Mouse (Mus musculus): ENCODE measurements around the gene Snph. TPM values are rescaled to one million over a fixed set of nuclear protein-coding genes. Genes with fewer than 3 reads are reported as not detected.
A peak's percentile ranks its signal among the peaks of the same experiment; 100 is the strongest.

Gene Snph
- total and polyA plus RNA-seq, 3 experiments, result not detected

GRCm38 (mm10) chr2:151575119-151575698 is 57.2 kb downstream of the Snph start:
- dilution Hi-C loops (cut with MboI; ENCODE audit: extremely low pct_ligation_motif_present, extremely low pct_unique_long_range_greater_than_20kb, low sequenced_read_pairs), result no loop called here
- in situ Hi-C loops (cut with MboI; ENCODE audit: low pct_ligation_motif_present, low pct_unique_long_range_greater_than_20kb, low sequenced_read_pairs), result loop anchor here (25.0 kb wide), 1 partner anchor 287 kb away; no protein-coding TSS in a partner anchor
- Histone ChIP-seq H3K4me2 (ENCODE audit: insufficient read depth, low read depth, poor library complexity, severe bottlenecking) (peak overlapping the region; percentile 96), H3K36me3 (replicated peaks in 1 of 2; ENCODE audit: control insufficient read depth in 1 of 2, insufficient read depth in 1 of 2, low read length in 1 of 2) (peaks cover 0 to 4% of the 10 kb centered on the region in 2 experiments), H3K9ac (ENCODE audit: insufficient read depth, low read depth) (peak overlapping the region; percentile 81), H3K27ac (ENCODE audit: insufficient read depth, low read depth) (peak overlapping the region; percentile 33; the same call in 1 of the 2 replicates), H3K27me3 (replicated peaks) (peaks cover 5% of the 10 kb centered on the region), H3K4me1 (ENCODE audit: control insufficient read depth in 1 of 2, insufficient read depth in 2 of 2) (peaks cover 7 to 13% of the 10 kb centered on the region in 2 experiments), H3K79me2 (replicated peaks; ENCODE audit: control insufficient read depth, extremely low read depth, insufficient read depth, poor library complexity, severe bottlenecking) (no peaks in the 10 kb centered on the region), H3K9me3 (replicated peaks; ENCODE audit: low read length) (no peaks in the 10 kb centered on the region), H3K4me3 (replicated peaks in 1 of 3; ENCODE audit: low read depth in 2 of 3, low read length in 2 of 3, poor library complexity in 1 of 3) (peak overlapping the region; percentile 47 to 64 (median 58))
- TF ChIP-seq POLR2AphosphoS2 (IDR thresholded peaks at IDR 0.05; ENCODE audit: low read depth, low read length) (no peak), CHD2 (IDR thresholded peaks at IDR 0.05; ENCODE audit: low read length) (no peak), EP300 (IDR thresholded peaks at IDR 0.05; ENCODE audit: low read length) (no peak), HCFC1 (IDR thresholded peaks at IDR 0.05; ENCODE audit: low read depth, low read length) (no peak), MEF2A (IDR thresholded peaks at IDR 0.05; ENCODE audit: borderline replicate concordance, low read depth, low read length) (no peak), NRF1 (IDR thresholded peaks at IDR 0.05; ENCODE audit: low read depth, low read length) (no peak), SIN3A (IDR thresholded peaks at IDR 0.05; ENCODE audit: low read length) (no peak), JUND (conservative IDR thresholded peaks at IDR 0.05; ENCODE audit: low read depth, low read length) (peak; percentile 76), CTCF (conservative IDR thresholded peaks at IDR 0.05 in 1 of 2, IDR thresholded peaks at IDR 0.05 in 1 of 2; ENCODE audit: low read depth in 2 of 2, low read length in 2 of 2) (peak; percentile 17 to 69; a peak in 3 of 4 replicates), IRF4 (IDR thresholded peaks at IDR 0.05; ENCODE audit: low read depth, low read length) (no peak), SMC3 (IDR thresholded peaks at IDR 0.05; ENCODE audit: low read depth, low read length) (peak; percentile 61), KAT2A (IDR thresholded peaks at IDR 0.05; ENCODE audit: insufficient replicate concordance, low read length) (no peak), MAZ (IDR thresholded peaks at IDR 0.05; ENCODE audit: low read depth, low read length) (peak; percentile 65; the same call in 1 of the 2 replicates), E2F4 (IDR thresholded peaks at IDR 0.05; ENCODE audit: insufficient replicate concordance, low read depth, low read length) (no peak), RAD21 (IDR thresholded peaks at IDR 0.05; ENCODE audit: low read depth, low read length) (peak; percentile 70), MYC (IDR thresholded peaks at IDR 0.05; ENCODE audit: low read depth, low read length) (no peak), JUN (IDR thresholded peaks at IDR 0.05; ENCODE audit: insufficient read depth, low read depth, low read length) (peak; percentile 54)
- DNase-seq (ENCODE audit: extremely low read depth), result peak; percentile 53

- H3K4me2 ChIP-seq (ENCODE audit: insufficient read depth, low read depth, poor library complexity, severe bottlenecking), result no peak overlapping the region
- peaks cover 5% of the 10 kb centered on the region for H3K27me3 ChIP-seq (replicated peaks)
- H3K4me3 ChIP-seq (replicated peaks in 1 of 3; ENCODE audit: low read depth in 2 of 3, low read length in 2 of 3, poor library complexity in 1 of 3), result no peak overlapping the region
- H3K9ac ChIP-seq (ENCODE audit: insufficient read depth, low read depth), result no peak overlapping the region
- DNase-seq (ENCODE audit: extremely low read depth), result no peak
- peaks cover 0 to 7% of the 10 kb centered on the region in 2 experiments for H3K36me3 ChIP-seq (replicated peaks in 1 of 2; ENCODE audit: control insufficient read depth in 1 of 2, insufficient read depth in 1 of 2, low read length in 1 of 2)
- H3K79me2 ChIP-seq (replicated peaks; ENCODE audit: control insufficient read depth, extremely low read depth, insufficient read depth, poor library complexity, severe bottlenecking), result no peaks in the 10 kb centered on the region
- TF ChIP-seq EP300 (IDR thresholded peaks at IDR 0.05; ENCODE audit: low read length), result no peak
- dilution Hi-C loops (cut with MboI; ENCODE audit: extremely low pct_ligation_motif_present, extremely low pct_unique_long_range_greater_than_20kb, low sequenced_read_pairs) (no loop called here), in situ Hi-C loops (cut with MboI; ENCODE audit: low pct_ligation_motif_present, low pct_unique_long_range_greater_than_20kb, low sequenced_read_pairs) (loop anchor here (25.0 kb wide), 1 partner anchor 288 kb away; no protein-coding TSS in a partner anchor)
- H3K4me1 ChIP-seq (ENCODE audit: control insufficient read depth in 1 of 2, insufficient read depth in 2 of 2), result peaks cover 11 to 19% of the 10 kb centered on the region in 2 experiments
- no peaks in the 10 kb centered on the region for H3K9me3 ChIP-seq (replicated peaks; ENCODE audit: low read length)
- no peak overlapping the region for H3K27ac ChIP-seq (ENCODE audit: insufficient read depth, low read depth)
These were observed 57.8 kb downstream of the Snph start for GRCm38 (mm10) chr2:151574607-151575006.

All from CH12.LX (cell line).